Comparison of ENCODE assay signal across 17 mouse cellular contexts in the genomic region with DNA sequence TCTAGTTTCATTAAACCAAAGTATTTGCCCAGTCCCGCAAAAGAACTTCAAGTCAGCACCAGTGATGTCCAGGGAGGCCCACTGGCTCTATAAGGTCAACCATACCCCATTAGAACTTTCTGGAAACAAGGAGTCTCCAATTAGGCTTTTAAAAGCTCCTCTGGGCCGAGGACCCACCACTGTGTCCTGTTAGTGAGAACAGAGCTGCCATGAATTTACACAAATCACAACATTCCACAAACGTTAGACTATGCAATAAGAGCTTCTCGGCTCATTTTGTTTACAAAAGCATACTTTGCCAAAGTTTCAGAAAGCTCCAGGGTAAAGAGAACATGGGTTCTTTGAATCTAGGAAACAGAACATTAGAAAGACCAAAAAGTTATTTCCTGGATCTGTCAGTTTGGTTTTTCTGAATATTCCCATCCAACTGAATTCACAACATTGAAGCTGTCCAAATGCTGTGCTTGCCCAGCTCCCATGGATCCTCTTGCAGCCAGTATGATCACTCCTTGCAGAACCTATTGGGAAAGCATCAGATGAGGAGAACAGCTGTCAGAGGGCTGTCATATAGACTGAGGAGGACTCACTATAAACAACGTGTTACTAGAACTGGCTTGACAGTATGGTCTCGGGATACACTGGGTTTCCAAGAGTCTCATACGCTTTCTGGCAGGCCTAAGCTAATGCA. TPM values are rescaled to one million over a fixed set of nuclear protein-coding genes. Genes with fewer than 3 reads are reported as not detected.
DNase-seq lines count a peak whose midpoint lies in the region; ATAC-seq lines count a peak whose summit lies in the region.
"Had no signal": no experiment of that assay in that cellular context is flagged by ENCODE, and none has a peak within 500 bp of the region (broad histone marks: within the 10 kb centered on the region; RNA-seq: fewer than 3 reads in every experiment).

No protein-coding gene starts in this region.

- H3K4me1 ChIP-seq in lung, embryonic 15.5 days, result 0 out of 2 replicates have a peak, but pooled peaks cover 2% of the 10 kb centered on the region
- no peaks in the 10 kb centered on the region for H3K4me1 ChIP-seq in stomach, embryonic 15.5 days
- H3K4me1 ChIP-seq in midbrain, embryonic 10.5 days, result no peaks in the 10 kb centered on the region
- H3K4me1 ChIP-seq: forebrain, embryonic 15.5 days; heart, embryonic 10.5 days; hindbrain, embryonic 10.5 days; hindbrain, embryonic 15.5 days had no signal

- no peak overlapping the region for H3K4me2 ChIP-seq in lung, embryonic 15.5 days
- no peak overlapping the region for H3K4me2 ChIP-seq in stomach, embryonic 15.5 days
- H3K4me2 ChIP-seq: forebrain, embryonic 15.5 days; hindbrain, embryonic 15.5 days had no signal

- H3K4me3 ChIP-seq in lung, embryonic 15.5 days, result no peak overlapping the region
- no peak overlapping the region for H3K4me3 ChIP-seq in stomach, embryonic 15.5 days (replicated peaks)
- no peak overlapping the region for H3K4me3 ChIP-seq in midbrain, embryonic 10.5 days
- H3K4me3 ChIP-seq: forebrain, embryonic 15.5 days; heart, embryonic 10.5 days; hindbrain, embryonic 10.5 days; hindbrain, embryonic 15.5 days had no signal

- peak; percentile 80 for ATAC-seq in lung, embryonic 15.5 days (ENCODE audit: borderline replicate concordance, extremely low read depth, low FRiP score, low TSS enrichment)
- ATAC-seq in stomach, embryonic 15.5 days (ENCODE audit: insufficient read depth, low FRiP score, low read depth), result no peak
- ATAC-seq: forebrain, embryonic 15.5 days had no signal

- H3K27ac ChIP-seq in lung, embryonic 15.5 days, result peak overlapping the region; percentile 37
- H3K27ac ChIP-seq in stomach, embryonic 15.5 days, result 0 out of 2 replicates have a peak overlapping the region, but pooled peaks have one; percentile 9
- H3K27ac ChIP-seq in midbrain, embryonic 10.5 days (replicated peaks), result no peak overlapping the region
- H3K27ac ChIP-seq: forebrain, embryonic 15.5 days; heart, embryonic 10.5 days; hindbrain, embryonic 10.5 days; hindbrain, embryonic 15.5 days had no signal

- H3K9ac ChIP-seq in lung, embryonic 15.5 days, result no peak overlapping the region
- H3K9ac ChIP-seq in stomach, embryonic 15.5 days, result no peak overlapping the region
- H3K9ac ChIP-seq: forebrain, embryonic 15.5 days; hindbrain, embryonic 15.5 days had no signal

- no peaks in the 10 kb centered on the region for H3K27me3 ChIP-seq in lung, embryonic 15.5 days
- no peaks in the 10 kb centered on the region for H3K27me3 ChIP-seq in stomach, embryonic 15.5 days (replicated peaks)
- no peaks in the 10 kb centered on the region for H3K27me3 ChIP-seq in midbrain, embryonic 10.5 days (ENCODE audit: low read depth, poor library complexity, severe bottlenecking)
- H3K27me3 ChIP-seq: forebrain, embryonic 15.5 days; hindbrain, embryonic 15.5 days had no signal

- H3K36me3 ChIP-seq in lung, embryonic 15.5 days, result no peaks in the 10 kb centered on the region
- H3K36me3 ChIP-seq in stomach, embryonic 15.5 days, result no peaks in the 10 kb centered on the region
- H3K36me3 ChIP-seq in midbrain, embryonic 10.5 days, result no peaks in the 10 kb centered on the region
- H3K36me3 ChIP-seq: forebrain, embryonic 15.5 days; heart, embryonic 10.5 days; hindbrain, embryonic 10.5 days; hindbrain, embryonic 15.5 days had no signal

- peak; percentile 8 to 11 for DNase-seq in heart, adult 9 months (ENCODE audit: low spot score in 2 of 2)
- DNase-seq in heart, postnatal 4 days, result no peak
- no peak for DNase-seq in lung, postnatal 14 days
- peak; percentile 28 for DNase-seq in lung, postnatal 10 days
- no peak for DNase-seq in layer of hippocampus, postnatal 14 days (ENCODE audit: low spot score in 2 of 2)
- DNase-seq in midbrain, embryonic 10.5 days (ENCODE audit: low spot score), result no peak
- DNase-seq: adrenal gland, adult 8-10 months; adrenal gland, postnatal 36 days; cerebellum, adult 2 months; cerebellum, postnatal 10 days; gastrocnemius, postnatal 10 days had no signal

- H3K9me3 ChIP-seq in lung, embryonic 15.5 days, result no peaks in the 10 kb centered on the region
- no peaks in the 10 kb centered on the region for H3K9me3 ChIP-seq in stomach, embryonic 15.5 days
- H3K9me3 ChIP-seq in midbrain, embryonic 10.5 days (replicated peaks), result peaks cover 10% of the 10 kb centered on the region
- H3K9me3 ChIP-seq: forebrain, embryonic 15.5 days; heart, embryonic 10.5 days had no signal

- WGBS in lung, embryonic 15.5 days, result 44% methylated on average over 7 of the region's 7 CpGs
- WGBS in stomach, embryonic 15.5 days, result 59% methylated on average over 7 of the region's 7 CpGs
- 84% methylated on average over 7 of the region's 7 CpGs for WGBS in midbrain, embryonic 10.5 days

RNA-seq across cellular contexts. Expression of a gene that starts 33.6 kb away (rescaled TPM):
- total RNA-seq in heart, postnatal 4 days (2021), result 1 to 10 TPM; 1.9 to 2.4 TPM
- 2.6 and 3.3 TPM in 2 replicates for polyA plus RNA-seq in lung, embryonic 15.5 days (2015; fragmentation: Nextera tagmentation; extraction: Ambion mirVana)
- 6.3 and 7.2 TPM in 2 replicates for polyA plus RNA-seq in stomach, embryonic 15.5 days (2015; fragmentation: Nextera tagmentation; extraction: Ambion mirVana)
- 1 to 10 TPM; 1.8 to 2.2 TPM for total RNA-seq in layer of hippocampus, postnatal 14 days (2021)
- polyA plus RNA-seq in midbrain, embryonic 10.5 days (2016; fragmentation: Nextera tagmentation; extraction: Ambion mirVana), result 2.9 and 3.9 TPM in 2 replicates

Comparison
In these comparisons a context has a peak if more than half of its experiments do, and no peak if none do; other contexts are left out.
1. DNase-seq: peak in heart, adult 9 months (2 of 2) and lung, postnatal 10 days (single experiment); none in heart, postnatal 4 days (single experiment), lung, postnatal 14 days (single experiment), layer of hippocampus, postnatal 14 days (0 of 2) and midbrain, embryonic 10.5 days (single experiment).